Mouse (Mus musculus) limb, embryonic 11.5 days (tissue): ENCODE data around the gene Wdfy4. TPM values are rescaled to one million over a fixed set of nuclear protein-coding genes. Genes with fewer than 3 reads are reported as not detected.

ENCODE experiments used
- ATAC-seq: fragments of 200-750 bp; cut with Nextera tagmentation; 2 replicates; pipeline ENCODE4 v1.8.0; 2017; ENCODE audit warnings: low read depth; ENCODE audit not compliant: insufficient number of reproducible peaks, low FRiP score, low TSS enrichment
- DNase-seq: peaks from one replicate; pipeline ENCODE4 v3.0.0-alpha.2; 2015; ENCODE audit warnings: low spot score
- H3K27ac ChIP-seq: fragments of 300-500 bp; sonication (generic); replicated peaks from 2 replicates; pipeline ENCODE4 v1.5.1; 2014; ENCODE audit warnings: low read depth, mild to moderate bottlenecking, low read length
- H3K27me3 ChIP-seq: fragments of 300-500 bp; sonication (generic); 2 replicates; pipeline ENCODE4 v1.6.1; 2014; ENCODE audit warnings: mild to moderate bottlenecking, low read length, mixed read lengths; ENCODE audit not compliant: control insufficient read depth, insufficient read depth
- H3K36me3 ChIP-seq: fragments of 300-500 bp; sonication (generic); 2 replicates; pipeline ENCODE4 v1.6.1; 2014; ENCODE audit warnings: mild to moderate bottlenecking, low read length, moderate library complexity, mixed read lengths; ENCODE audit not compliant: control insufficient read depth, insufficient read depth
- H3K4me1 ChIP-seq: fragments of 300-500 bp; sonication (generic); 2 replicates; pipeline ENCODE4 v1.6.1; 2014; ENCODE audit warnings: low read length, mixed read lengths; ENCODE audit not compliant: control insufficient read depth, insufficient read depth
- H3K4me2 ChIP-seq: fragments of 300-500 bp; sonication (generic); 2 replicates; pipeline ENCODE4 v1.6.1; 2014; ENCODE audit warnings: low read depth, mild to moderate bottlenecking, moderate library complexity; ENCODE audit not compliant: severe bottlenecking
- H3K4me3 ChIP-seq: fragments of 300-500 bp; sonication (generic); 2 replicates; pipeline ENCODE4 v1.5.1; 2014; ENCODE audit warnings: low read depth, low read length
- H3K9ac ChIP-seq: fragments of 300-500 bp; sonication (generic); 2 replicates; pipeline ENCODE4 v1.6.1; 2014; ENCODE audit warnings: mild to moderate bottlenecking, low read length
- H3K9me3 ChIP-seq: fragments of 300-500 bp; sonication (generic); 2 replicates; pipeline ENCODE4 v1.6.1; 2016; ENCODE audit warnings: low read length; ENCODE audit not compliant: control insufficient read depth
- WGBS: fragments of 180-500 bp; shearing (Covaris S2); extraction: QIAGEN DNeasy Blood & Tissue Kit; methylation state at CpG from one replicate; pipeline ENCODE4 v1.1.7; 2014; 5-methylcytosine and 5-hydroxymethylcytosine counted together
- polyA plus RNA-seq: library from polyadenylated mRNA; unstranded; fragments of >200 nt; fragmentation: Nextera tagmentation; extraction: Ambion mirVana; gene quantifications from 2 replicates; pipeline ENCODE4 v1.2.1, GENCODE M21; 2014

The Wdfy4 gene
- polyA plus RNA-seq, 1 experiment from 2014 or later: 0.24 TPM

GRCm38 (mm10) chr14:33081370-33081860 lies 103.9 kb downstream of the Wdfy4 start:
- no peak for ATAC-seq
- Histone ChIP-seq H3K27ac (no peak overlapping the region), H3K4me1 (no peaks in the 10 kb centered on the region), H3K4me2 (no peak overlapping the region), H3K36me3 (no peaks in the 10 kb centered on the region), H3K4me3 (no peak overlapping the region), H3K27me3 (no peaks in the 10 kb centered on the region), H3K9ac (no peak overlapping the region), H3K9me3 (no peaks in the 10 kb centered on the region)
- WGBS: 70% methylated on average over 6 of the region's 6 CpGs
- DNase-seq: no peak

- 90% methylated on average over 6 of the region's 6 CpGs for WGBS
- Histone ChIP-seq H3K36me3 (no peaks in the 10 kb centered on the region), H3K4me3 (no peak overlapping the region), H3K9ac (no peak overlapping the region), H3K27ac (no peak overlapping the region), H3K4me2 (no peak overlapping the region), H3K4me1 (no peaks in the 10 kb centered on the region), H3K9me3 (no peaks in the 10 kb centered on the region), H3K27me3 (no peaks in the 10 kb centered on the region)
- DNase-seq (no peak), ATAC-seq (no peak)
These were observed 106.7 kb downstream of the Wdfy4 start for GRCm38 (mm10) chr14:33078596-33078995.

GRCm38 (mm10) chr14:33078110-33078509 lies 107.2 kb downstream of the Wdfy4 start:
- no peak for ATAC-seq
- H3K9ac ChIP-seq: no peak overlapping the region

GRCm38 (mm10) chr14:33073355-33073754 lies 112.0 kb downstream of the Wdfy4 start:
- H3K27ac ChIP-seq: no peak overlapping the region
- H3K4me3 ChIP-seq: no peak overlapping the region
- 89% methylated on average over 3 of the region's 3 CpGs for WGBS
- H3K27me3 ChIP-seq: no peaks in the 10 kb centered on the region
- no peaks in the 10 kb centered on the region for H3K36me3 ChIP-seq
- no peak overlapping the region for H3K4me2 ChIP-seq
- H3K9me3 ChIP-seq: no peaks in the 10 kb centered on the region
- no peak for DNase-seq
- H3K9ac ChIP-seq: no peak overlapping the region
- ATAC-seq: no peak
- no peaks in the 10 kb centered on the region for H3K4me1 ChIP-seq

More at GRCm38 (mm10) chr14:33078110-33078509, 107.2 kb downstream of the Wdfy4 start:
- Histone ChIP-seq H3K4me2 (no peak overlapping the region), H3K4me1 (no peaks in the 10 kb centered on the region), H3K36me3 (no peaks in the 10 kb centered on the region), H3K27ac (no peak overlapping the region), H3K4me3 (no peak overlapping the region), H3K9me3 (no peaks in the 10 kb centered on the region), H3K27me3 (no peaks in the 10 kb centered on the region)
- no peak for DNase-seq
- WGBS: 90% methylated on average over 6 of the region's 6 CpGs

GRCm38 (mm10) chr14:33072351-33072750 lies 113.0 kb downstream of the Wdfy4 start:
- Histone ChIP-seq H3K36me3 (no peaks in the 10 kb centered on the region), H3K27me3 (no peaks in the 10 kb centered on the region), H3K9ac (no peak overlapping the region), H3K4me2 (no peak overlapping the region), H3K9me3 (no peaks in the 10 kb centered on the region), H3K4me3 (no peak overlapping the region), H3K27ac (no peak overlapping the region), H3K4me1 (no peaks in the 10 kb centered on the region)
- 86% methylated on average over 7 of the region's 7 CpGs for WGBS
- no peak for ATAC-seq
- no peak for DNase-seq

- no peak for DNase-seq
- Histone ChIP-seq H3K9ac (no peak overlapping the region), H3K9me3 (no peaks in the 10 kb centered on the region), H3K36me3 (no peaks in the 10 kb centered on the region), H3K27me3 (no peaks in the 10 kb centered on the region), H3K4me3 (no peak overlapping the region), H3K4me1 (no peaks in the 10 kb centered on the region), H3K4me2 (no peak overlapping the region), H3K27ac (no peak overlapping the region)
- 74% methylated on average over 9 of the region's 9 CpGs for WGBS
- no peak for ATAC-seq
These were observed 117.6 kb downstream of the Wdfy4 start for GRCm38 (mm10) chr14:33067676-33068075.

- ATAC-seq (no peak), DNase-seq (no peak)
- no peak overlapping the region for H3K4me2 ChIP-seq
- no peak overlapping the region for H3K9ac ChIP-seq
- no peaks in the 10 kb centered on the region for H3K9me3 ChIP-seq
- H3K27ac ChIP-seq: no peak overlapping the region
- WGBS: 78% methylated on average over 5 of the region's 5 CpGs
- no peaks in the 10 kb centered on the region for H3K4me1 ChIP-seq
- no peaks in the 10 kb centered on the region for H3K27me3 ChIP-seq
- H3K36me3 ChIP-seq: no peaks in the 10 kb centered on the region
- no peak overlapping the region for H3K4me3 ChIP-seq
These were observed 122.3 kb downstream of the Wdfy4 start for GRCm38 (mm10) chr14:33062996-33063395.

GRCm38 (mm10) chr14:33058881-33059660 lies 126.2 kb downstream of the Wdfy4 start:
- no peak overlapping the region for H3K9ac ChIP-seq
- ATAC-seq: no peak
- no peak overlapping the region for H3K27ac ChIP-seq
- H3K4me3 ChIP-seq: no peak overlapping the region
- H3K9me3 ChIP-seq: no peaks in the 10 kb centered on the region
- DNase-seq: no peak
- 89% methylated on average over 7 of the region's 7 CpGs for WGBS
- H3K4me2 ChIP-seq: no peak overlapping the region
- no peaks in the 10 kb centered on the region for H3K36me3 ChIP-seq
- no peaks in the 10 kb centered on the region for H3K27me3 ChIP-seq
- no peaks in the 10 kb centered on the region for H3K4me1 ChIP-seq
